Mouse (Mus musculus) gastrocnemius, postnatal 4 days (tissue): ENCODE data around the gene Arsb. TPM values are rescaled to one million over a fixed set of nuclear protein-coding genes. Genes with fewer than 3 reads are reported as not detected.

ENCODE experiments used
- DNase-seq, 2 experiments: peaks; one replicate each; pipeline ENCODE4 v3.0.0; 2021 to 2022; ENCODE audit warnings: low spot score in 2 of 2, mixed read lengths in 2 of 2
- long read RNA-seq, 2 experiments: library from polyadenylated mRNA; stranded (forward); transcript quantifications; one replicate each; pipeline ENCODE4 v2.0.0; 2021
- total RNA-seq, 2 experiments: library from RNA; stranded (reverse); gene quantifications; 2 replicates each; pipeline ENCODE4 v1.2.3; 2021

Gene Arsb
- 10 to 100 TPM; 17.4 to 18.6 TPM for total RNA-seq
- long read RNA-seq, experiment 1, full-length matches to known transcripts = 22 of 36 reads
- long read RNA-seq, experiment 1, partial matches to known transcripts = 2 of 36 reads
- long read RNA-seq, experiment 1, other reads (novel, unspliced or antisense) = 12 of 36 reads
- long read RNA-seq, experiment 2, full-length matches to known transcripts = 27 of 40 reads
- long read RNA-seq, experiment 2, partial matches to known transcripts = 2 of 40 reads
- long read RNA-seq, experiment 2, other reads (novel, unspliced or antisense) = 11 of 40 reads

- DNase-seq = peak; percentile 70 to 89
Measured at GRCm38 (mm10) chr13:93771588-93772278, at the start of gene Arsb. Gene Arsb (plus strand): TSS chr13:93771630.

GRCm38 (mm10) chr13:93721916-93722315, 49.5 kb upstream of the Arsb start:
- no peak for DNase-seq

DNA sequence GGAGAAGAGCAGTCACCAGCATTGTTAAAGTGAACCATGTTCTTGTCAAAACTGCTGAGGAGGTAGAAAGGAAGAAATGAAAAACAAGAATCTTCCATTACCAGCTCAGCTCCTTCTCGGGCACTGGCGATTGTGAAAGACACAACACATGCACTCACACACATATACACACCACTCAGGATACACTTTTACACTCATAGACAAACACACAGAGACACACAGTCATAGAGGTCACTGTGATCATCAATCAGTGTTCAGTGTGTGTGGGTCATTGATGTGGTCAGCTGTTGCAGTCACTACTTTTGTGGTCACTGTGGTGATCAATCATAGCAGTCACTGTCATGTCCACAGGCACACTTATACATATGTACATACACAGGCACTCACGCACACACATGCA, 48.0 kb upstream of the Arsb start:
- no peak for DNase-seq

GRCm38 (mm10) chr13:93724206-93724605, 47.2 kb upstream of the Arsb start:
- DNase-seq = no peak

GRCm38 (mm10) chr13:93735131-93735636, 36.2 kb upstream of the Arsb start:
- DNase-seq = no peak

DNA sequence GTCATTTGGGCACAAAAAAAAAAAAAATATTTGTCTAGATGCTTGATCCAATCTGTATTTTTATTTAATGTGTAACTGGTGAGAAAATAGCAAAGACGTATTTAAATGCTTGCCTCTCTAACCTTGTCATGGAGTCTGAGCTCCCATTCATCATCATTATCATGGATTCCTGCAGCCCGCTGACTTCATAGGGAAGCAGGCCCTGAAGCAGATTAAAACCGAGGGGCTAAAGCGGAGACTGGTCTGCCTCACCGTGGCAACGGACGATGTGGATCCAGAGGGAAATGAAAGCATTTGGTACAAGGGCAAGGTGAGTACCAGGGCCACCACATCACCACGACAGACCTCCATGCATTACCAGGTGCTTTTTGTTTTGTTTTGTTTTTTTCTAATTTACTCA, 27.3 kb upstream of the Arsb start:
- no peak for DNase-seq

DNA sequence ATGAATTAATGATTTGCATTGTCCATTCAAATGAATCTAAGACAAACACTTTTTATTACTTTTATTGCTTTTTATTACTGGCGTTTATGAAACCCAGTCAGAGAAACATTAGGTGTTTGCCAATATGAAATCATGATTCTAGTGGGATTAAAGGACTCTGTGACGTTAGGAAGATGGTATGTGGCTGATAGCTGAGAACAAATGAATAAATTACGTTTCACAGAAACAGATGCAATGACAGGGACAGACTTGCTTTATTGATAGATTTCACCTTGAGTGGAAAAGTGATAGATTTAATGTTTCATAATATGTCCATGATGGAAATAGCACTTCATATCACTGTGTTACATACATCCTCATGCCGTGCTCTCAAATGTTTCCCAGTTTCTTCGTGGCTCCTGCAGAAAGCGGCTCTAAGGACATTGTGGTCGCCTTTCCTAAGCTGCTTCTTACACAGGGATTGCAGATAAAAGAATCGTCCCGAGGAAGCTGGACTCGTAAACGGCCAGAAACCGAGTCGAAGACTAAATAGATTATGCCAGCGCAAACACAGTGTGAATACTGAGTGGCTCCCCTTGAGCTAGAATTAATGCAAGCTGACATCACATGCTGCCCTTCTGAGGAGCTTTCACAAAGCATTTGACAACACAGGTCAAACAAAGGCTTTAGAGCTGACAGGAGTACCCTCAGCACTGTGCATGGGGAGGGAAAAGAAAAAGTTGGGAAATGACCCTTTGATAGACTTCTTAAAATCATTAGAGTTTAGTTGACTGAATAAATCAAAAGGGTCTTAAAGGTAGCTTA, 18.6 kb upstream of the Arsb start:
- no peak for DNase-seq

DNA sequence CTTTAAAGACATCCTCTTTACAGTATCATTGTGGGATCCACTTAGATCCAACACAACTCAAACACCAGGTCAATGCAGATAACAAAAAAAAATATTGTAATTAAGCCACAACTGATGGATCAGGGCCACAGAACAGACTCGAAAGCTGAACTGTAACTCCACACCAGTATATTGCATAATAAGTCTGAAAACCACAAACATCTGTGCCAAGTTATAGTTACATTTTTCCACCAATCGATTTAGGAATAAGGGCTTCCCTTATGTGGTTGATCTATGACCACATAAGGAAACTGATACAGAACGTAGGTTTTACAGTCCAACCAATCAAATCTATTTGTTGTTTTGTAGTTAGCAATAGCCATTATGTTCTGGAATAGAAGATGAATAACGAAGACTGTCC, 16.3 kb upstream of the Arsb start:
- DNase-seq = no peak

DNA sequence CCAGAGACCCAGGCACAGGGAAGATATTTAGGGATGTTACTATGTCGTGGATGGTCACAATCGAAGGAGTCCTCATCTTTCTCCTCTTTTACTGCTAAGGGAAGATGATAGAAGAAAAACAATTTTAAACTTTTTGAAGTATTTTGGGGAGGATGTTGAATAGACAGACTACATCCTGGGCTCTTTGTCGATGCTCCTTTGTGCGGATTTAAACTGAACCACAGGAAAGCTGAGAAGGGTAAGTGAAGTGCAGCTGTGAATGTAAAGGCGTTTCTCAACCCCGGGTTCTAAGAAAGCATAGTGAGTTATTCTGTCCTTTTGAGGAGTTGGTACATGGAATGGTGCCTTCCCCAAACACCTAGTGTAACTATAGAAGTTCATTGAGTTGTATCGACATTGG, 14.8 kb upstream of the Arsb start:
- DNase-seq = no peak

- no peak for DNase-seq
Measured at GRCm38 (mm10) chr13:93757514-93757913, 13.9 kb upstream of the Arsb start.

- no peak for DNase-seq
Measured at GRCm38 (mm10) chr13:93758149-93758898, 13.1 kb upstream of the Arsb start.

GRCm38 (mm10) chr13:93761831-93762230, 9.6 kb upstream of the Arsb start:
- no peak for DNase-seq

- no peak for DNase-seq
Measured at GRCm38 (mm10) chr13:93762879-93763278, 8.6 kb upstream of the Arsb start.

GRCm38 (mm10) chr13:93764321-93764973, 7.0 kb upstream of the Arsb start:
- no peak for DNase-seq

- no peak for DNase-seq
Measured at GRCm38 (mm10) chr13:93771031-93771587, 321 bp upstream of the Arsb start.

DNA sequence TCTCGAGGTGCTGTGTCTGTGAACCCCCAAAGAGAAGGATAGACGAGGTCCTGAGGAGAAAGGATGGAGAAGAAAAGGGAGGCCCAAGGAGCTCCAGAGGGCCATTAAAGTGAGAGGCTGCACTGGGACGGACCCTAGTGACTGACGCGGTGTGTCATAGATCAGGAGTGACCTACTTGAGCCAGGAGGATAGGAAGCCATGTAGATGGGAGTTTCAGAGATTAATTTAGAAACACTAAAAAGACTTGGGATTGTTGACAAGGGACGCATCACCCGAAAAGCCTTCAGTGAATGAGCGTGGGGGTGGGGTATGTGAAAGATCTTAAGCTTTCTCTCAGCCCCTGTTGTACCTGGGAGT, 828 bp downstream of the Arsb start:
- no peak for DNase-seq

- DNase-seq = no peak
Measured at GRCm38 (mm10) chr13:93772861-93773260, 1.4 kb downstream of the Arsb start.

DNA sequence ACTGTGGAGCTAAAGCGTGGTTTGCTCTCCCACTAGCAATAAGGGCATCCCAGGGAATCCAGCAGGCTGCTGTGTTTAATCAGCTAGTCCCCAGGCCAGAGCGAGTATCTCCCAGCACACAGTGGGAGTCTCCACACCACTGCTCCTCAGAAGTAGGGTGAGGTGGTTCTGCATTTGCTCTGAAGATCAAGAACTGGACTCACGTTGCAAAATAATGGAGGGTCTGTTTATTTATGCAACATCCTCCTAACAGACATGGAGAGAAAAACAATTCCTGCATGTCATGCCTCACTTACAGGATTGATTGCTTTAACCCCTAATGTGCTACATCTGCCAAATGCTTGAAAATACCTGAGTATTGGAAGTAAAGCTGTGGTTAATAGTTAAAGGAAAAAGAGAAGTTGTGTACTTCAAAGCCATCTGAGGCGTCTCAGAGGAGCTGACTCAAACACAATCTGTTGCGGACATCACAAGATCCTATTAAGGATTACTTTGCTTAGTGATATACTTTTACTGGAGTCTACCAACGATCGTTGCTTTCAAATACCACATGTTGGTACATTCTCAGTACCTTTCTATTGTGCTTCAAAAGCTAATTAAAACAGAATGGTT, 2.4 kb downstream of the Arsb start:
- no peak for DNase-seq

DNA sequence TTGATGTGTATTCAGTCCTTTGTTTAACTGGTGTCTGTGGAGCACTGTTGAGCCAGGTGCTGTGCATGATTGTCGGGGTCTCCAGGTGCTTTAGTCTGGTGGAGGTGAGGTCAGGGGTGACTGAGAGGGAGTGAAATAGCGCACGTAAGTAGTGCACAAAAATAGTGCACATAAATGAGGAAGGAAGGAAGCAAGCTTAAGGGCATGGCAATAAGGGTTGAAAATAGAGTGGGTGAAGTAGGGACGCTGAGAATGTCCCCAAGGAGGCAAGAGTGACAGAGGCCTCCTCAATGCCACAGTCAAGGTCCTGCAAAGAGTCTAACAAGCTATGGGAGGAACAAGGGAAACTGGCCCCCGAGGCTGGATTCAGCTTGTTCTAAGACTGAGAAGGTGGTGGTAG, 11.4 kb downstream of the Arsb start:
- no peak for DNase-seq

DNA sequence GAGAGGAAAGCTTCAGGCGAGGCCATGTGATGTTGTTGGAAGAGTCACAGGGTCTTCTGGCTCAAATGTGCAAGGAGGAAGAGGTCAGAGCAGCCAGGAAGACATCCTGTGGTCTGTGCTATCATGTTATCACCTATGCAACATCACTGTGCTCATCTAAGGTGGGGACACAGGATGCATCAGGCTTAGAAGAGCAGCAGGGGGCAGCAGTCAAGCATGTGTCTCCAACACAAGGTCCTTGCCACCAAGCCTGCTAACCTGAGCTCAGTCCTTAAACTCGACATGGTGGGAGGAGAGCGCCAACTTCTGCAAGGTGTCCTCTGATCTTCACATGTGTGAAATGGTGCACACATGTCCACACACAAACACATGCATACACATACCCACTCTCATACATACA, 13.9 kb downstream of the Arsb start:
- no peak for DNase-seq
